Mouse (Mus musculus) forebrain, embryonic 14.5 days (tissue): ENCODE data around the gene Cox8a. TPM values are rescaled to one million over a fixed set of nuclear protein-coding genes. Genes with fewer than 3 reads are reported as not detected.

ENCODE experiments used
- ATAC-seq: fragments of 200-750 bp; cut with Nextera tagmentation; 2 replicates; pipeline ENCODE4 v1.8.0; 2017; ENCODE audit warnings: mild to moderate bottlenecking, moderate library complexity
- DNase-seq: peaks from one replicate; pipeline ENCODE4 v3.0.0-alpha.2; 2015; ENCODE audit warnings: low spot score
- H3K27ac ChIP-seq: fragments of 300-500 bp; sonication (generic); 2 replicates; pipeline ENCODE4 v1.5.1; 2014; ENCODE audit warnings: low read depth, mild to moderate bottlenecking, control low read depth, low read length, moderate library complexity
- H3K27me3 ChIP-seq: fragments of 300-500 bp; sonication (generic); replicated peaks from 2 replicates; pipeline ENCODE4 v1.6.1; 2014; ENCODE audit warnings: low read length, control low read depth, mixed read lengths; ENCODE audit not compliant: control insufficient read depth, insufficient read depth
- H3K36me3 ChIP-seq: fragments of 300-500 bp; sonication (generic); 2 replicates; pipeline ENCODE4 v1.6.1; 2014; ENCODE audit warnings: low read length, control low read depth; ENCODE audit not compliant: control insufficient read depth, insufficient read depth
- H3K4me1 ChIP-seq: fragments of 300-500 bp; sonication (generic); 2 replicates; pipeline ENCODE4 v1.6.1; 2014; ENCODE audit warnings: antibody characterized with exemption, low read length, control low read depth; ENCODE audit not compliant: control insufficient read depth, insufficient read depth
- H3K4me2 ChIP-seq: fragments of 300-500 bp; sonication (generic); 2 replicates; pipeline ENCODE4 v1.6.1; 2014; ENCODE audit warnings: mild to moderate bottlenecking, control low read depth, low read length
- H3K4me3 ChIP-seq: fragments of 300-500 bp; sonication (generic); 2 replicates; pipeline ENCODE4 v1.5.1; 2014; ENCODE audit warnings: low read depth, low read length, control low read depth
- H3K9ac ChIP-seq: fragments of 300-500 bp; sonication (generic); 2 replicates; pipeline ENCODE4 v1.6.1; 2014; ENCODE audit warnings: mild to moderate bottlenecking, low read length, control low read depth, moderate library complexity
- H3K9me3 ChIP-seq: fragments of 300-500 bp; sonication (generic); replicated peaks from 2 replicates; pipeline ENCODE4 v1.6.1; 2016; ENCODE audit warnings: low read length, control low read depth, mixed read lengths; ENCODE audit not compliant: control insufficient read depth
- WGBS: fragments of 180-500 bp; shearing (Covaris S2); extraction: QIAGEN DNeasy Blood & Tissue Kit; methylation state at CpG from one replicate; pipeline ENCODE4 v1.1.7; 2014; 5-methylcytosine and 5-hydroxymethylcytosine counted together
- polyA plus RNA-seq: library from polyadenylated mRNA; unstranded; fragments of >200 nt; fragmentation: Nextera tagmentation; extraction: Ambion mirVana; gene quantifications from 2 replicates; pipeline ENCODE4 v1.2.1, GENCODE M21; 2014

Cox8a gene
- polyA plus RNA-seq, 1 experiment from 2014 or later = 935 TPM

GRCm38 (mm10) chr19:7172051-7172866 lies 45.2 kb downstream of the Cox8a start:
- Histone ChIP-seq H3K27ac (peak overlapping the region; percentile 72), H3K9ac (peak overlapping the region; percentile 13; the same call in 1 of the 2 replicates), H3K4me2 (peak overlapping the region; percentile 6; the same call in 1 of the 2 replicates), H3K36me3 (no peaks in the 10 kb centered on the region), H3K27me3 (no peaks in the 10 kb centered on the region), H3K4me1 (peaks cover 33% of the 10 kb centered on the region), H3K9me3 (no peaks in the 10 kb centered on the region), H3K4me3 (no peak overlapping the region)
- ATAC-seq (peak; percentile 93), DNase-seq (peak; percentile 94)
- WGBS = 7% methylated on average over 13 of the region's 13 CpGs

DNA sequence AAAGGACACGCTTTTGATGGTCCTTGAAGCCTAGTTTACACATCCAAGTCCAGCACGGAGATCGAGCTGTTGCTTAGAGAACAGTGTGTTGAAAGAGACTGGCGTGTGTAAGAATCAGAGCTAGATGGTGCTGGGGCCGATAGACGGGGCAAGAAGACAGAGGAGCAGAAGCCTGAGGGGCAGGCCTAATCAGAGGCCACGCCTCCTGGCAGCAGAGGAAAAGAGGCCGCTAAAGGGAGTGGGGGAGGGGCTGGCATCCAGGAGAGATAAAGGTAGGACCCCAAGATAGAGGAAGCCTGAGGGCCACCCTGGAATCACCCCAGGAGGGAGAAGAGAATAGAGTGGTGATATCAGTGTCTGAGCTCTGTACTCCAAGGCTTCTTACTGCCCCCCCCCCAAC lies 46.0 kb downstream of the Cox8a start:
- Histone ChIP-seq H3K36me3 (no peaks in the 10 kb centered on the region), H3K27me3 (no peaks in the 10 kb centered on the region), H3K4me1 (peaks cover 31% of the 10 kb centered on the region), H3K27ac (no peak overlapping the region), H3K4me3 (no peak overlapping the region), H3K9me3 (no peaks in the 10 kb centered on the region), H3K9ac (no peak overlapping the region), H3K4me2 (no peak overlapping the region)
- WGBS = 6% methylated on average over 8 of the region's 8 CpGs
- ATAC-seq (peak; percentile 4; the same call in 1 of the 2 replicates), DNase-seq (no peak)

DNA sequence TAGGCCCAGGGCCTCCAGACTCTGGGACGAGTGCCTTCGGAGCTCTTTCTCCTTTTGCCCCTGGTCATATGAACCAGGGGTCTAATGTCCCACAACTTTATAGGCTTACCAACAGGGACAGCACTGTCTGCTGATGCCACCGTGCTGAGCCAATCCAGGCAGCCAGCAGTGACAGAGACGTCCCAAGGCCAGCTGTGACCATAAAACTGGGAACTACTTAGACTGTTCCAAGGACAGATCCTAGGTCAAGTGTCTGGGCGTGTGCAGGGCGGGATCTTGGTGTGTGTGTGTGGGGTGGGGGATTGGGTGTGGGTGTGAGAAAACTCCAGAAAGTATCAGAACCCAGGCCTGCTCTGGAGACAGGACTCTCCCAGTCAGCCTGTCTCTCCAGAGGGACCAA lies 46.5 kb downstream of the Cox8a start:
- no peak overlapping the region for H3K27ac ChIP-seq
- DNase-seq = no peak
- H3K4me1 ChIP-seq = peaks cover 25% of the 10 kb centered on the region
- no peaks in the 10 kb centered on the region for H3K27me3 ChIP-seq
- no peak overlapping the region for H3K4me2 ChIP-seq
- H3K9me3 ChIP-seq = no peaks in the 10 kb centered on the region
- no peaks in the 10 kb centered on the region for H3K36me3 ChIP-seq
- WGBS = 81% methylated on average over 6 of the region's 6 CpGs
- no peak overlapping the region for H3K4me3 ChIP-seq
- no peak overlapping the region for H3K9ac ChIP-seq
- ATAC-seq = no peak

DNA sequence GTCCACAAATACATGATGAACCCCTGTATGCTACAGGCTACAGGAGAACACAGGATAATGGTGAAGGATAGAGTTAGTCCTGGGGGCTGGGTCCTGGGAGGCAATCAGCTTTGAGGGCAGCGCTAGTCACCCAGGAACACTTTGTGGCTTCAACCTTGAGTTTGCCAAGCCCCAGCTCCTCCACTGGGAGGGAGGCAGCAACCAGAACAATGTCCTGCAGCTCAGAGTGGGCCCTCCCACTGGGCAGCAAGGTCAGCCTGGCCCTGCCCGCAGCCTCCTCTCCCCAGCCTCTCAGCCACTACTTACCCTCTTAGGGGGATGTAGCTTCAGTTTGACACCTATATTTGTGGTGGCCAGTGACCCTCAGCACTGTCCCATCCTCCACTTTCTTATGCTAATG lies 49.0 kb downstream of the Cox8a start:
- Histone ChIP-seq H3K4me3 (no peak overlapping the region), H3K36me3 (no peaks in the 10 kb centered on the region), H3K27me3 (no peaks in the 10 kb centered on the region), H3K4me1 (peaks cover 27% of the 10 kb centered on the region), H3K27ac (no peak overlapping the region), H3K4me2 (no peak overlapping the region), H3K9me3 (no peaks in the 10 kb centered on the region), H3K9ac (no peak overlapping the region)
- DNase-seq = no peak
- no peak for ATAC-seq
- WGBS = 24% methylated on average over 2 of the region's 2 CpGs

GRCm38 (mm10) chr19:7166767-7167166 lies 50.6 kb downstream of the Cox8a start:
- ATAC-seq = no peak
- no peak for DNase-seq
- WGBS = 9% methylated on average over 6 of the region's 6 CpGs

GRCm38 (mm10) chr19:7166200-7166711 lies 51.2 kb downstream of the Cox8a start:
- H3K9me3 ChIP-seq = no peaks in the 10 kb centered on the region
- ATAC-seq = peak; percentile 19
- WGBS = 5% methylated on average over 11 of the region's 15 CpGs
- peak overlapping the region; percentile 84 for H3K9ac ChIP-seq
- H3K4me2 ChIP-seq = peak overlapping the region; percentile 93
- H3K36me3 ChIP-seq = no peaks in the 10 kb centered on the region
- H3K4me1 ChIP-seq = peaks cover 13% of the 10 kb centered on the region
- H3K27ac ChIP-seq = no peak overlapping the region; the same call in 1 of the 2 replicates
- H3K27me3 ChIP-seq = 0 out of 2 replicates have a peak, but pooled peaks cover 3% of the 10 kb centered on the region
- no peak for DNase-seq
- peak overlapping the region; percentile 77 for H3K4me3 ChIP-seq

More at GRCm38 (mm10) chr19:7166767-7167166, 50.6 kb downstream of the Cox8a start:
- Histone ChIP-seq H3K27me3 (0 out of 2 replicates have a peak, but pooled peaks cover 3% of the 10 kb centered on the region), H3K4me1 (peaks cover 18% of the 10 kb centered on the region), H3K27ac (no peak overlapping the region), H3K9me3 (no peaks in the 10 kb centered on the region), H3K36me3 (no peaks in the 10 kb centered on the region), H3K4me2 (no peak overlapping the region), H3K4me3 (no peak overlapping the region), H3K9ac (no peak overlapping the region)

DNA sequence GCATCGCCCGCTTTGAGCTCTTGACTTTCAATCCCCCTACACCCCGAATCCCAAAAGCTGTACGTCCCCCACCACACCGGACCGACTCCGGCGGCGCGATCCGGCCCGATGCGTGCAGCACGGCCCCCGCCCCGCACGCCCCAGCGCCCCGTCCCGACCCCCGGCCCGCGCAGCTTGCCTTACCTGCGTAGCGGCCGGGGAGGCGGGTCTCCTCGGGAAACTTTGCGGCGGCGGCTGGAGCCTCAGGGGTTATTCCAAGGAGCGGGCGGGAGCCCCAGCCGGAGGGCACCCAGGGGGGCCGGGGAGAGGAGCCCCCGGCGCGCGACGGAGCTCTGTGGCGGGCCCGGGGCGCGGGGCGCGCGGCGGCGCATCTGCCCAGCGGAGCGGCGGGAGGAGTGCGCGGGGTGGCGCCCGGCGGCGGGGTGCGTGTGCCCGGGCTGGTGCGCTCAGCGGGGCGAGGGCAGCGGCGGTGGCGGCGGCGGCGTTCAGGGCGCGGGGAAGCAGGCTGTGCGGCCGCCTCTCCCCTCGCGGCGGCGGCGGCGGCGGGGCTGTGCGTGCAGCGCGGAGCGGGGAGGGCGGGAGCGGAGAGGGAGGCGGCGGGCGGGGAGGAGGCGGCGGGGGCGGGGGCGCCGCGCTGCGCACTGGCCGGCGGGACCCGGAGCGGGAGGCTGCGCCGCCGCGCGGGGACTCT lies 51.8 kb downstream of the Cox8a start:
- ATAC-seq (peak; percentile 51), DNase-seq (peak; percentile 60)
- Histone ChIP-seq H3K27me3 (0 out of 2 replicates have a peak, but pooled peaks cover 3% of the 10 kb centered on the region), H3K4me1 (peaks cover 11% of the 10 kb centered on the region; the same call in 1 of the 2 replicates), H3K36me3 (no peaks in the 10 kb centered on the region), H3K9me3 (no peaks in the 10 kb centered on the region), H3K9ac (peak overlapping the region; percentile 84), H3K4me3 (peak overlapping the region; percentile 77), H3K27ac (peak overlapping the region; percentile 72; the same call in 1 of the 2 replicates), H3K4me2 (peak overlapping the region; percentile 93)
- WGBS = under 1% methylated on average over 38 of the region's 105 CpGs
